Mouse (Mus musculus): ENCODE measurements at regions not wholly inside any gene's neighbourhood (a gene's known extent, or its start where the extent isn't known, plus 50 kb on each side); places are given as distances from the start of the nearest gene placed in this dataset.

DNA sequence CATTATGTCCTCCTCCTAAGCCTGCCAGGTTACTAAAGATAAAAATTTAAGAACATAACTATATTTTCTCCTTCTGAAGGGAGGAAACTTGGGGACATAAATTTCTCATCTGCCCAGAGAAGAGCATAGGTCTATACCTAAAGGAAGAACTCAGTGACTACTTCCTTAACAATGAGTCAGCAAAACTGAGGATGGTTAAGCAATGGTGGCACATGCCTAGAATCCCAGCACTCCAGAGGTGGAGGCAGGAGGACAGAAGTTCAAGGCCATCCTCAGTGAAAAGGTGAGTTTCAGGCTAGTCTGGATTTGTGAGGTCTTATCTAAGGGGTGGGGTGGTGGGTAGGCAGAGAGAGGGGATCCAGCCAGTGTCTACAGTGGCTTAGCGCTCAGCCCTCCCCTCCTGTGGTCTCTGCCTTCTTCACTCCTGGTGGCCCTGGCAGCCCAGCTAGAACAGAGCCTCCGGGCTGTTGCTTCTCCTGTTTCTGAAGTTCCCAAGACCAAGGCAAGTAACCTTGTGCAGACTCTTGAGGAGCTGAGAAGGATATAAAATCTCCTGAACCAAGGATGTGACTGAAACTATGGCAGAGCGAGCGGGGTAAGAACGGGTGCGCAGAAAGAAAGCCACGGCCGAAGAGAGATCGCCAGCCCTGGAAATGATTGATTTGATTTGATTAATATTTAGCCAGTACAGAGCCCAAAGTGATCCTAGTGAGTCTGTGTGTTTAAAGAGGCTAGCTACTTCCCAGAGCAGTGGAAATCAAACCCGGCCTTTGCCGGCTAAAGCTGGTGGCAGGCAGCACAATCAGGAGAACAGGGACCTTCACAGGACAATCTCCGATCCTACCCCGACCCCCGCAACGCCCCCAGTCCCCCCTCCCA lies 164.6 kb upstream of the Sox2 start:
- ATAC-seq (ENCODE audit: low read depth) (peak; percentile 63), DNase-seq (no peak)
- no peaks in the 10 kb centered on the region for H3K4me1 ChIP-seq (replicated peaks)
- H3K36me3 ChIP-seq = no peaks in the 10 kb centered on the region
- no peaks in the 10 kb centered on the region for H3K27me3 ChIP-seq
- H3K27ac ChIP-seq = no peak overlapping the region
- H3K4me3 ChIP-seq (replicated peaks) = no peak overlapping the region
- H3K9ac ChIP-seq = no peak overlapping the region
- 0 out of 2 replicates have a peak overlapping the region, but pooled peaks have one; percentile 14 for H3K4me2 ChIP-seq
- WGBS (ENCODE audit: insufficient replicate concordance) = 37% methylated on average over 15 of the region's 15 CpGs
- H3K9me3 ChIP-seq (replicated peaks) = no peaks in the 10 kb centered on the region

DNA sequence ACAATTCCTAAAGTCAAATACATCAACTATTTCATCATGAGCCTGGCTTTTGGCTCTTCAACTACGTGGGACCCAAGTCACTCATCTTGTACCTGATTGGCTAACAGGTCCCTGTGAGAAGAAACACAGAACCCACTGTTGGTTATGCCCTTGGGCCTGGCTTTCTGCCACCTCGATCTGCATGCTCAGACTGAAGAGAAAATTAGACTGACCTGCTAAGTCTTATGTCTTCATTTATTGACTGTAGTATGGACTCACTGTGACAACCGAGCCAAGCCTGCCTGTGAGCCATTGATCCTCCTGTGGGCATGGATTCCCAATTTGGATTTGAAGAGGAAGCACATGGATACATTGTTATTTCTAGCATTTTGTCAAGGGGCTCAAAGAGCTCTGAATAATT lies 166.3 kb upstream of the Sox2 start:
- 56% methylated on average over 3 of the region's 3 CpGs for WGBS (ENCODE audit: insufficient replicate concordance)
- DNase-seq = no peak
- Histone ChIP-seq H3K36me3 (no peaks in the 10 kb centered on the region), H3K4me3 (replicated peaks) (no peak overlapping the region), H3K9ac (no peak overlapping the region), H3K9me3 (replicated peaks) (no peaks in the 10 kb centered on the region), H3K27me3 (no peaks in the 10 kb centered on the region), H3K4me1 (replicated peaks) (no peaks in the 10 kb centered on the region), H3K4me2 (no peak overlapping the region), H3K27ac (no peak overlapping the region)
- ATAC-seq (ENCODE audit: low read depth) = no peak

DNA sequence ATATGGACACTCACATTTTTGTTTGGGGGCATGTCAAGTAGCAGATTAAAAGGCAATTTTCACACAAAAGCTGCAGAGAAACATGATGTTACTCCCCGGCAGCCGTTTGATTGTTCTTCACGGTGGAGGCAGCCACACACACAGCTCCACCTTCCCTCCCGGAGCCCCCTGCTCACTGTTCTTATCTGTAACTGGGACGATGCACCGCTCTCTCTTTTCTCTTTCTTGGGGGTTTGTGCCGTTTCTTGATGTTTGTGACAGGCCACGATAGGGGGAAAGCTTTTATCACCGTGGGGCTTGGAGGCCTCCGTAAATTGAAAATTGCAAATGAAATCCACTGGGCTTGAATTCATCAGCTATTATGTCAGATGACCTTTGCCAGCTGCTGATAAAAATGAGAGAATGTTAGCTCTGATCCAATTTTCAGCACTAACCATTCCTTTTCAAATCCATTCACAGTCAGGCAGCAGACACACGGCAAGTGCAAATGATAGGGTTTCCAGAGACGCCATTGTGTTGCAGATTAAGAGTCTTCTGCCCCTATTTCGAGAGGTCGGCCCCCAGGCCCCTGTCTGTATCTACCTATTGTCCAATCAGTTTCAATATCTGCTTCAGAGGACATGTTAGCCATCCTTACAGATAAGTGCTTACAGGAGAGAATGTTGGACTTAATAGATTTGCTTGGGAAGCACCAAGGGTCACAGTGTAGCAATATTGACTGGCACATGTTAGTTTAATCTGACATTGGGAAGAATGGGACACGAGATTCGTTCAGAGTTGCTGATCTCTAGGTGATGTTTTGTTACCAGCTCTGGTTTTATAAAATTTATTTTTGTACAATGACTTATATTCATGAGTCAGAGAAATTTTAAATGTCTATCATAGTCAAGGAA lies 168.1 kb upstream of the Sox2 start:
- Histone ChIP-seq H3K36me3 (no peaks in the 10 kb centered on the region), H3K4me3 (replicated peaks) (no peak overlapping the region), H3K4me1 (replicated peaks) (no peaks in the 10 kb centered on the region), H3K9ac (no peak overlapping the region), H3K27ac (no peak overlapping the region), H3K9me3 (replicated peaks) (no peaks in the 10 kb centered on the region), H3K27me3 (no peaks in the 10 kb centered on the region), H3K4me2 (no peak overlapping the region)
- ATAC-seq (ENCODE audit: low read depth) (no peak), DNase-seq (no peak)
- WGBS (ENCODE audit: insufficient replicate concordance) = 47% methylated on average over 16 of the region's 16 CpGs

DNA sequence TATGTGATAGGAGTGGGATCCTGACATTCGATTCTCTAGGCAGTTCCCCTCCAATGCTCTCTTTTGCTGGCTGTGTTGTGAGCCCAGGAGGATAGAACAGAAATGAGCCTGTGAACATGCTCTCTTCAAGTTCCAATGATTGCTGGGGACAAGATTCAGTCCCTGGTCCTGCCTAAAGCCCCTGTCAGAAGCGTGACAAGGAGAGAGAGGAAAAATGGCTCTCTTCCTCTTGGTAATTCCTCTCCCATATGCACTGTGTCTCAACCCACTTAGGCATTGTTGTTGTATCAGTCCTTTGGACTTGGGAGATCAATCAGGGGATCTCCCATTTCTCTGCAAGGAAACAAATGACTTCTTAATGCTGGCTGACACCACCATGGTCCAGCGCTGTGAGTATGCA lies 168.9 kb upstream of the Sox2 start:
- Histone ChIP-seq H3K27ac (no peak overlapping the region), H3K36me3 (no peaks in the 10 kb centered on the region), H3K9me3 (replicated peaks) (no peaks in the 10 kb centered on the region), H3K4me3 (replicated peaks) (no peak overlapping the region), H3K4me1 (replicated peaks) (no peaks in the 10 kb centered on the region), H3K27me3 (no peaks in the 10 kb centered on the region), H3K9ac (no peak overlapping the region), H3K4me2 (no peak overlapping the region)
- no peak for ATAC-seq (ENCODE audit: low read depth)
- no peak for DNase-seq
- 45% methylated on average over 3 of the region's 3 CpGs for WGBS (ENCODE audit: insufficient replicate concordance)

DNA sequence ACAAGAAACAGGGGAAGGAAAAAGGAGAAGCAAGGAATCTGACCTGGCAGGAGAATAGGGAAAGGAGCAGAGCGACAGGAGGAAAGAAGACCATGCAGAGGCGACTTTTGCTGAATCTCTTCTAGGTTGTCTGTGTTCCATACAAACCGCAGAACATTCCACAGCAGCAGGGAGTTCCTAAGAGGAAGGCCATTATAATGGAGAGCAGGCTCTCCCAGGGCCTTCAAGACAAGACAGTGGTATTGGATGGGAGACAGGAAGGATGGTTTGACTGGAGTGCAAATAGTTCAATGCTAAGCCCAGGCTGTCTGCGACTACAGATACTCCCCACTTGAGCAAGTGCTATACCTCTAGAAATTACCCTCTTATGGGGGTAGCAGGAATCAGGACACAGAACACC lies 176.1 kb upstream of the Sox2 start:
- Histone ChIP-seq H3K9ac (no peak overlapping the region), H3K4me1 (replicated peaks) (no peaks in the 10 kb centered on the region), H3K27me3 (no peaks in the 10 kb centered on the region), H3K4me3 (replicated peaks) (no peak overlapping the region), H3K27ac (no peak overlapping the region), H3K9me3 (replicated peaks) (no peaks in the 10 kb centered on the region), H3K36me3 (no peaks in the 10 kb centered on the region), H3K4me2 (no peak overlapping the region)
- 42% methylated on average over 4 of the region's 4 CpGs for WGBS (ENCODE audit: insufficient replicate concordance)
- no peak for DNase-seq
- no peak for ATAC-seq (ENCODE audit: low read depth)

DNA sequence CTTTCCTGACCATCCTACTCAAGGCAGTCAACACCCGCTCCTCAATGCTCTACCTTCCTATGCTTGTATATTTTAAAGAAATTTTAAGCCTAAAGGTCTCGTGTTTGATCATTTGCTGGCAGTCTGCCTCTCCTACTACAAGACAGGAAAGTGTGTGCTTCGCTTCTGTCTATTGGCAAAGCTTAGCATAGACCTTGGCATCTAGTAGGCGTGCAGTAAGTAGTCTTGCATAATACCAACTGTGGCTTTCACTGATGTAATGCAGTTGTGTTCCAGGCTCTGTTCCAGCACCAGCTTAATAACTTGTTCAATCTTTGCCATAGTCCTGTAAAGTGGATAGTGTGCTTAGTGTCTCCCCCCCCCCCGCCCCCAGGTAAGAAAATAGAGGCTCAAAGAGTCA lies 179.5 kb upstream of the Sox2 start:
- Histone ChIP-seq H3K27me3 (no peaks in the 10 kb centered on the region), H3K4me3 (replicated peaks) (no peak overlapping the region), H3K27ac (no peak overlapping the region), H3K36me3 (no peaks in the 10 kb centered on the region), H3K9ac (no peak overlapping the region), H3K4me1 (replicated peaks) (no peaks in the 10 kb centered on the region), H3K9me3 (replicated peaks) (no peaks in the 10 kb centered on the region), H3K4me2 (no peak overlapping the region)
- DNase-seq = no peak
- no peak for ATAC-seq (ENCODE audit: low read depth)
- 60% methylated on average over 5 of the region's 5 CpGs for WGBS (ENCODE audit: insufficient replicate concordance)

DNA sequence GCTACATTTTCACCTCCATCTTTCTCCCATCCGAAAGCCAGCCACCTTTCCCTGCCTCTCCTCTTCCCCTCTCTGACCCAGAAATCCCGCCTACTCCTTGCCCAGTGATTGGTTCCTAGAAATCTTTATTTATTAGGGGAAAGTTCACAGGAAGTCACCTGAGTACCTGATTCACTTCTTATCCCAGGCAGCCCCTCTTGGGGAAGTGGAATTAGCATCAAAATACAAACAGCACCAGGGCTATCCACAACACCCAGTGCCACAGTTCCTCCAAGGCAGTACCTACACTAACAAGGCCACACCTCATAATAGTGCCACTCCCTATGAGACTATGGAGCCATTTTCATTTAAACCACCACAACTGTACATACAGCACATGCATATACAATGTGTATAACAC lies 180.3 kb upstream of the Sox2 start:
- no peaks in the 10 kb centered on the region for H3K36me3 ChIP-seq
- H3K9me3 ChIP-seq (replicated peaks) = no peaks in the 10 kb centered on the region
- ATAC-seq (ENCODE audit: low read depth) = no peak
- no peak overlapping the region for H3K27ac ChIP-seq
- no peaks in the 10 kb centered on the region for H3K4me1 ChIP-seq (replicated peaks)
- H3K4me3 ChIP-seq (replicated peaks) = no peak overlapping the region
- no peaks in the 10 kb centered on the region for H3K27me3 ChIP-seq
- WGBS (ENCODE audit: insufficient replicate concordance) = 64% methylated on average over 2 of the region's 2 CpGs
- no peak for DNase-seq
- no peak overlapping the region for H3K4me2 ChIP-seq
- no peak overlapping the region for H3K9ac ChIP-seq

DNA sequence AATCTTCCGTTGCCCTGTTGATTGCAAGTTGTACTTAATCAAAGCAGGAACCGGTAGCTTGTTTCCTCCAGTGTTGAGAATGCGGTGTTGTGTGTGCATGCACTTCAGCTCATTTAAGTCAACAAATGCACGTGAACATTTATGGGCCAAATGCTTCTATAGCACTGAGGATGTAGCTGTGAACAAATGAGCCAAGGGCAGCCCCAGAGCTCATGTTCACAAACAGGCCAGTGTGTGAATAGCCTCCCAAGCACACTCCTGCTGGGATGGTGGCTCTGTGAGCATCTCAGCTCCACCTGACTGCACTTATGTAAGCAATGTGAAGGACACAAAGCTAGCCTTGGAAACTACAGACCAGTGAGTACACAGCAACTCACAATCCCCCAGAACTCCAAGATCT lies 183.9 kb upstream of the Sox2 start:
- H3K4me3 ChIP-seq (replicated peaks) = no peak overlapping the region
- H3K36me3 ChIP-seq = no peaks in the 10 kb centered on the region
- no peak for DNase-seq
- no peaks in the 10 kb centered on the region for H3K27me3 ChIP-seq
- ATAC-seq (ENCODE audit: low read depth) = no peak
- 59% methylated on average over 4 of the region's 4 CpGs for WGBS (ENCODE audit: insufficient replicate concordance)
- no peak overlapping the region for H3K9ac ChIP-seq
- H3K9me3 ChIP-seq (replicated peaks) = no peaks in the 10 kb centered on the region
- H3K27ac ChIP-seq = no peak overlapping the region
- no peak overlapping the region for H3K4me2 ChIP-seq
- no peaks in the 10 kb centered on the region for H3K4me1 ChIP-seq (replicated peaks)

DNA sequence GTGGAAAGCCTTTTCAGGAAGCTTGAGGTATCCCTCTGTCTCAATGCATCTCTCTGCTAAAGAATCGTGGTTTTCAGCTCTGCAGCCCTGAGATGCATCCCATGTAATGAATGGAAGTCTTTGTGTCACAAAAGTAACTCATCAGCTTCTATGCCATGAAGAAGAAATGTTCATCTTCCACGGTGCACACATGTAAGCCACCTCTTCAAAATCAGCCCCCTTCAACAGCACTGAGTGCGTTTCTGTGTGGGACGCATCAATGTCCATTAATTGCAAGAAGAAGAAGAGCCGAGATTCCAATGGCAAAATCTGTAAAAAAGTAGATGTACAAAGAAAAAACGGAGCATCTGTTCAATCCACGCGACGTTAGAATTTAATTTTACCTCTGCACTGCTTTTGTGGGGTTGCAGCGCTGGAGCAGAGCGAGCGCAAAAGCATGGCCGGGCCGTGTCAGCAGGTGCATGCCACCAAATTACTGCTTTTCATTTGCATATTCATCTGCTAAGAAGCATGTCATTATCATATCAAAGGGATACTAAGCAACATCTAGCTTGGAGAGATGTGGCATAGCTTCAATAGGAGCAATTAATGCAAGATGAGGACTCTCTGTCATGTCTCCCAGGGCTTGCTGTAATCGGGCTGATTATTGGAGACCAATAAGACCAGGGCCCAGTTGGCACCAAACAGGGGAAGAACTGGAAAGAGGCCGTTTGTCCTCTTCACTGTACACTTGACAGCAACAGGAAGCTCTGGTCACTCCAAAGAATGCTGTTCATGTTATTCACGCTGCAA lies 185.0 kb upstream of the Sox2 start:
- no peaks in the 10 kb centered on the region for H3K27me3 ChIP-seq
- no peak for ATAC-seq (ENCODE audit: low read depth)
- no peak for DNase-seq
- H3K9me3 ChIP-seq (replicated peaks) = no peaks in the 10 kb centered on the region
- no peaks in the 10 kb centered on the region for H3K4me1 ChIP-seq (replicated peaks)
- no peaks in the 10 kb centered on the region for H3K36me3 ChIP-seq
- H3K4me2 ChIP-seq = no peak overlapping the region
- no peak overlapping the region for H3K4me3 ChIP-seq (replicated peaks)
- WGBS (ENCODE audit: insufficient replicate concordance) = 64% methylated on average over 17 of the region's 17 CpGs
- no peak overlapping the region for H3K27ac ChIP-seq
- no peak overlapping the region for H3K9ac ChIP-seq

DNA sequence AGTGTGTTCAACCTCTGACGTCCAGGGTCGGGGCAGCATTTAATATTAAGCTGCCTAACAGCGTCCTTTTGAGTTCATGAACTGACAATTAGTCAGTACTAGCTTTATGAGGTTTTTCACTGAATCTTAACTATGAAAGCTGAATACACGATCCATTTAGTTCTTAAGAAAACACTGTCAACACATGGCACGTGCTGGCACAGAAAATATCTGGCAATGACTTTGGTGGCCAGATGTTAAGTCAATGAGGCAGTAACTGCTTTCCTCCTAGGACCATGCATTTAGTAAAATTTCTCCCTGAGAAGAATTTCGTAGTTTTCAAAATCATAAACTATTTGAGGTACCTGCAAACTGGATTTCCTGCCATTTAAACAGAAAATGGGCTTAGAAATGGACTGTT lies 191.4 kb upstream of the Sox2 start:
- H3K4me2 ChIP-seq = no peak overlapping the region

DNA sequence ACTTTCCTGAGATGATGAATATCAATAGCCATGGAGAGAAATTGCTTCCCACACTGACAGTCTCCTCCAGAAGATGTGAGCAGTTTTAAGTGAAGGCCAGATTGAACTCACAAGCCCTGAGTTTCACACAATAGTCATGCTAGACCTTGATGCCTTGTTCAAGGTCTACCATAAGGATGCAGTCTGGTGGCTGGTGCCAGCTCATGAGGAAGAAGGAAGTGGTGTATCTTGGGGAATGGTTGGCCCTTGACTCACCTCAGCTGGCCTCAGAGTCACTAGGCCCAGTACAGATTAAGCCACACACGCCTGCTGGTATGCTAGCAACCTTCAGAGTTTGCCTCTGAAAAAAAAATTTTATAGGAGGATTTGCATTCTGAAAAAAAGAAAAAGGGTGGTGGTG lies 192.4 kb upstream of the Sox2 start:
- H3K27ac ChIP-seq = no peak overlapping the region
- H3K4me1 ChIP-seq (replicated peaks) = no peaks in the 10 kb centered on the region
- no peaks in the 10 kb centered on the region for H3K36me3 ChIP-seq
- DNase-seq = no peak
- no peak overlapping the region for H3K9ac ChIP-seq
- ATAC-seq (ENCODE audit: low read depth) = no peak
- 50% methylated on average over 1 of the region's 1 CpGs for WGBS (ENCODE audit: insufficient replicate concordance)
- H3K27me3 ChIP-seq = no peaks in the 10 kb centered on the region
- H3K4me3 ChIP-seq (replicated peaks) = no peak overlapping the region
- no peaks in the 10 kb centered on the region for H3K9me3 ChIP-seq (replicated peaks)
- H3K4me2 ChIP-seq = no peak overlapping the region

More for the DNA sequence above, 191.4 kb upstream of the Sox2 start:
- Histone ChIP-seq H3K27ac (no peak overlapping the region), H3K4me3 (replicated peaks) (no peak overlapping the region), H3K4me1 (replicated peaks) (no peaks in the 10 kb centered on the region), H3K36me3 (no peaks in the 10 kb centered on the region), H3K9ac (no peak overlapping the region), H3K9me3 (replicated peaks) (no peaks in the 10 kb centered on the region), H3K27me3 (no peaks in the 10 kb centered on the region)
- ATAC-seq (ENCODE audit: low read depth) (no peak), DNase-seq (no peak)
- WGBS (ENCODE audit: insufficient replicate concordance) = 62% methylated on average over 6 of the region's 6 CpGs
